Mouse (Mus musculus): ENCODE measurements around the gene Arrdc3. TPM values are rescaled to one million over a fixed set of nuclear protein-coding genes. Genes with fewer than 3 reads are reported as not detected.
A peak's percentile ranks its signal among the peaks of the same experiment; 100 is the strongest.

Gene Arrdc3
- total RNA-seq, 1 experiment from 2014 or later: 117 TPM

- no peak for DNase-seq
These were observed 37.8 kb downstream of the Arrdc3 start for GRCm38 (mm10) chr13:80920939-80921338.

DNA sequence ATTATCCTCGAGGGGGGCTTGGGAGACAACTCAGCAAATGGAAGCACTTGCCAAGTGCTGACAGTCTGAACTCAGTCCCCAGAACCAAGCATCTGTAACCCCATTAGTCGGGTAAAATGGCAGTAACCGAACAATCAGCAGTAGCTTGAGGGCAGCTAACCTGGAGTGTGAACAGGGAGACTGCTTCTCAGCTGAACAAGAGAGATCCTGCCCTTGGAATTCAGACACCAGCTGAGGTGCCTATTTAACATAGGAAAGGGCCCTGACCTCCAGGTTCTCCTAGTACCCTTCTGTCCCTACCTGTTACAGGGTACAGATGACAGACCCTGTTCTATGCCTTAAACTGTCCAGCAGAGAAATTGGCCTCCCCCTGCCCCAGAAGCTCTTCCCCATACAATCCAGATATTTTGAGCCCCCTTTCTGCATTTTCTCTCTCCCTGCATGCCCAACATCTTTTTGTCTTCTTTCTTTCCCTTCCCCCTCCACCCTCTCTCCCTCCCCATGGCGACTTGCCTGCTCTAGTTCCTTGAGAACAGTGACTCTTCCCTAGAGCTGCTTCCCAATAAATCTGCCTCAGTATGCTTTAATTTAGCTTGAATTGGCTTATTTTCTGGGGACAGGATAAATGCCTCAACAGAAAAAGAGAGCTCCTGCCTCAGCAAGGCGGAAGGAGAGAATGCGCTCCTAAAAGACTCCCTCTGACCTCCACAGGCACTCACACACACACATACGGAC lies 38.6 kb downstream of the Arrdc3 start:
- no peak for DNase-seq

DNA sequence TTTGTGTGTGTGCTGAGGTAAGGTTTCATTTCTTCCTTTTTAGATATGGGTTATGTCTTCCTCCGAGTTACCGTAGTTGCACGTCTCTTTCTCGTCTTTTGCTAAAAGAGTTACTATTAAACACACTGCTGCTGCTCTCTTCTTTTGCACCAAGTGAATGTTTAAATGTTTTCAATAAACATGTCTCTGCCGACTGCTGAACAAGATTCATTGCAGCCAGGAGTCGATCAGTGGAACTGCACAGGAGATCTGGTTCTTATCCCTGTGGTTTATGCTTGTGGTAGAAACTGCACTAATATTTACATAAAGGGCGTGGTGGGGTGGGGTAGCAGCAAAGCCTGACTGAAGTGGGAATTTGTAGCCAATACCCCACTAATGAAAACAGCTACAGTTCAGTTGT lies 45.0 kb downstream of the Arrdc3 start:
- no peak for DNase-seq

- no peak for DNase-seq
These were observed 46.8 kb downstream of the Arrdc3 start for GRCm38 (mm10) chr13:80930030-80930429.

GRCm38 (mm10) chr13:80932816-80933402 lies 49.7 kb downstream of the Arrdc3 start:
- no peak for DNase-seq

- peak; percentile 48 for DNase-seq
These were observed 53.2 kb downstream of the Arrdc3 start for GRCm38 (mm10) chr13:80936426-80936825.

- DNase-seq: peak; percentile 55
These were observed 56.0 kb downstream of the Arrdc3 start for GRCm38 (mm10) chr13:80939228-80939627.

DNA sequence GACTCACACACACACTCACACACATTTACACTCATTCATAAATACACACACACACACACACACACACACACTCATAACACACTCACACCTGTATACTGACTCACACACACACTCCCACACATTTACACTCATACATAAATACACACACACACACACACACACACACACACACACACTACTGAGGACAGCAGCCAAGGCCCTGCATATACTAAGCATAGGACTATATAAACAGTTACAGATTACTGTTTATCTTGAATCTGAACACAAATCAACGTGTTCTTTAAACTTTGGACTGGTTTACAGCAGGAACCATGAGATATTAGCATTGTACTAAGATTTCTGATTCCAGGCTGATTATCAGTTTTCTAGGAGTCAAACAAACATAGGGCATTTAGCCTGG lies 56.7 kb downstream of the Arrdc3 start:
- no peak for DNase-seq

- peak; percentile 68 for DNase-seq
These were observed 57.2 kb downstream of the Arrdc3 start for GRCm38 (mm10) chr13:80940421-80940820.

- DNase-seq: peak; percentile 83
These were observed 57.9 kb downstream of the Arrdc3 start for GRCm38 (mm10) chr13:80940860-80941630.

- no peak for DNase-seq
These were observed 61.3 kb downstream of the Arrdc3 start for GRCm38 (mm10) chr13:80944532-80944931.
